Mouse (Mus musculus): ENCODE data around the gene Reps1.
"Not testable (repeated sequence)": the region's sequence is repeated elsewhere in the genome, so short reads cannot be mapped to it uniquely, and the experiment has no call there.

- not testable (repeated sequence) for TF ChIP-seq FLI1 (IDR thresholded peaks at IDR 0.05; ENCODE audit: low read length); GATA1 (IDR thresholded peaks at IDR 0.05; ENCODE audit: borderline replicate concordance, low read length)
These were observed 83.3 kb downstream of the Reps1 start for GRCm38 (mm10) chr10:18138853-18139503.
